Mouse (Mus musculus): ENCODE data around the gene Nrap. TPM values are rescaled to one million over a fixed set of nuclear protein-coding genes. Genes with fewer than 3 reads are reported as not detected.

Nrap gene
- total RNA-seq (2023) = 0.09 to 0.27 TPM (median 0.18 TPM) in 4 replicates

DNA sequence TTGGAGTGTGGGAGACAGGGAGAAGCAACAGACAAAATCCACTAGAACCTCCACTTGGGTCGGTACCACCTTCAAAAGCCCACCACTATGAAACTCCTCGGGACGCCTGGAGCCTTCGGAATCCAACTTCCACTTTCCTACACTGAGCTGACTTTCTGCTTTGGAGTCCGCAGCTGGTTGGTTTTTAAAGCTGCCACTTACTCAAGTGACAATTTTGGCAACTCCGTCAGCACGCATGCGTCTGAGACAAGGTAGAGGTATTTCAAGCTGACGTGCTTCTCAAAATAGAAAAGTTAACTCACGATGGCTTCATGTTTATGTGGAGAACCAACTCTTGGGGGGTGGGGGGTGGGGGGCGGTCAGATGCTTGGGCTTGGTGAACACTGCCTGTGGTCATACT lies at the start of gene Nrap:
Gene Nrap, minus strand, starts transcription at position 159 of the 400 bp plus-strand sequence.

DNA sequence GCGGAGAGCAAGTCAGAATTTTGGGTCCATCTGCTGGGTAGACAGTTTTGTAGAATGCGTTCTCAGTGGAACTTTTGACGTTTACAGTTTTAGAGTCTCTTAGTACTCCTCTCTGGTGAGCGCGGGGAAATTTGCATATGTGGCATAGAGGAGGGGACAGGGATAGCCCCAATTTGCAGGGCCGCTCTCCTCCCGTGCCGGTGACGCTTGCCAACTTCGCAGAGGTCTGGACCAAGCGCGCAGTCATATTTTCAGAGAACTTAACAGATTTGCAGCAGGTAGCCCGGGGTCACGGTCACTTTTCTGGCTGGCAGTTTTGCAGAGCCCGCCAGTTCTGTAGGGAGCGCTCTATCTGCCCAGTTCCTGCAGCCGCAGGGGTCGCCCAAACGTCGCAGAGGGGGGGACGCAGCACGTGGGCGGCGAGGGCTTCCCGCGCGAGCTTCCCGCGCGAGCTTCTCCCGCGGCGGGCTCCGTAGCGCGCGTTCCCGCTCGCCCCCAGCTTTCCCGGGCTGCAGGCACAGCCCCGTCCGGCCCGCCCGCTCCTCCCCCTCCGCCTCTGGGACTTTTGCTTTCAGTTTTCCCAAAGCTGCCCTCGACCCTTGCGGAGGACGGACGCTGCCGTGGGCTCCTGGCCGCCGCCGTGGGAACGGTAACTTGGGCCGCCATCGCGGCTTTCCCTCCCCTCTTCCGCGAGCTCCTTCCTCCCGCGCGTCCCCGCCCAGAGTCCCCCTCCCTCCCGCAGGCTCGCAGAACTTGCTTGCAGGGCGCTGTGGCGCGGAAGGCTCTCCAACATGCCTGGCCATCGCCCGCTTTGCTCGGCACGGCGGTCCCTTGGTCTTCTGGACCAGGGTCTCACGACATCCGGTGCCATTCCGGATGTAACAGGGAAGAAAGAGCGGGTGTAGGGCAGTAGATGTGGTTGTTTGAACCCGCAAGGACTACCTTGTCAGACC lies 7.1 kb upstream of the Nrap start, which contains the start of gene Casp7:
Gene Casp7, plus strand, starts transcription at position 461 of the 953 bp plus-strand sequence.

DNA sequence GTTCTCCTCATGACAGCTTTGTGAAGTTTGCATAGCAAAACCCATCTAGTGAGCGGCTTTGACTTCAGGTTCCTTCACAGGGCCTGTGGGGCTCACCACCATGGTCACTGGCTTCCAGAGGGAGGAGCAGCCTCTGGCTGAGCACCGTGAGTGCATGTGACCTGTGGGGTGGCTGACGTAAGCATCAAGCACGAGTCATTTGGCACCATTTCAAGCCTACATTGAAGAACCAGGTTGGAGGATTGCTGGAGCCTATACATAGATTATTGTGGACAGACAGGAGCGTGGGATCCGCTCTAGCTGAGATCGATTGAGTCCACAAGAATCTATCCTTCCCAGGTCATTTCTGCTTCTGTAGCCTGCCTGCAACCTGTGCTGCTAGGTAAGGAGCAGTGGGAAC lies 103.0 kb downstream of the Nrap start, which contains the start of gene Habp2:
Gene Habp2, plus strand, starts transcription at position 272 of the 400 bp plus-strand sequence.

Other genes with a start within 250 kb of the Nrap start
- not detected in 4 replicates for gene Habp2, start 102.9 kb downstream of the Nrap start, total RNA-seq (2023)
- gene Casp7, start 7.1 kb upstream of the Nrap start, total RNA-seq (2023) = 24.0 to 30.0 TPM (median 28.5 TPM) in 4 replicates
- gene Plekhs1, start 71.6 kb upstream of the Nrap start, total RNA-seq (2023) = 1.1 to 3.6 TPM (median 1.9 TPM) in 4 replicates
- 3.3 to 6.7 TPM (median 5.0 TPM) in 4 replicates for gene Dclre1a, start 158.2 kb upstream of the Nrap start, total RNA-seq (2023)
- gene Nhlrc2, start 158.2 kb upstream of the Nrap start, total RNA-seq (2023) = 21.0 to 22.1 TPM (median 21.1 TPM) in 4 replicates

Measured in B cell, adult 62 days (primary cell).